Mouse (Mus musculus): ENCODE results near the gene Krt222.

DNA sequence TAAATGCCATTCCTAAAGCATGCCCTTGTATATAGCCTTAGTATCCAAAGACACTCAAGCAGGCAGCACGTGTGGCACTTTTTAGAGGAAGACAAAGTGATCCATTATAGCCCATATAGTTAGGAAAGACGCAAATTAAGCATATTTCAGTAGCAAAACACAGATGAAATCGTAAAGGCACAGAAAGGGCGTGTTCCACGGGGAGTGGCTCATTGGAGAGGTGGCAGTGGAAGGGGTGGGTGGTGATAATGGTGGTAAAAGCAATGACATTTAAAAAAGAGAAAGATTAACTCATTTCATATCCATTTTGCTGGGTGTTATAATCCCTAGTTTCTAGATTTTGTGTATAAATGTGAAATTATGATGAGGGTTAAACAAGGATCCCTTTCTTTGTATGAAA, 17.6 kb downstream of the Krt222 start:
- no peak for TF ChIP-seq POLR2A (IDR thresholded peaks at IDR 0.05; ENCODE audit: borderline replicate concordance, extremely low read depth, low read depth, low read length)
- TF ChIP-seq CTCF (IDR thresholded peaks at IDR 0.05; ENCODE audit: insufficient read depth, low read length), result no peak
